Mouse (Mus musculus) stomach, postnatal 0 days (tissue): ENCODE results near the gene Brf1.

Experiments used
- CTCF ChIP-seq: IDR thresholded peaks from 2 replicates; pipeline ENCODE4 v1.5.1; 2016; ENCODE audit warnings: antibody characterized with exemption, low read depth, mild to moderate bottlenecking, moderate library complexity
- EP300 ChIP-seq: optimal IDR thresholded peaks from 2 replicates; pipeline ENCODE3; 2016; ENCODE audit warnings: antibody characterized with exemption

GRCm38 (mm10) chr12:113004993-113005392 lies 4.5 kb upstream of the Brf1 start:
- no peak for TF ChIP-seq EP300
- peak; percentile 89 for TF ChIP-seq CTCF
